Mouse (Mus musculus): ENCODE results near the gene Dolpp1. TPM values are rescaled to one million over a fixed set of nuclear protein-coding genes. Genes with fewer than 3 reads are reported as not detected.

Gene Dolpp1
- total RNA-seq, 2 experiments from 2014 or later, result 5.3 to 6.1 TPM

GRCm38 (mm10) chr2:30439631-30440030 is 47.6 kb downstream of the Dolpp1 start:
- TF ChIP-seq CTCF (IDR thresholded peaks at IDR 0.05), result no peak
- DNase-seq, result no peak
- intact Hi-C loops (cut with DNase I), result loop anchor here (1.0 to 5.0 kb wide), 4 partner anchors 31 to 493 kb away; partner anchors contain the start of genes Cstad and Ier5l
- Histone ChIP-seq H3K4me3 (no peak overlapping the region), H3K27ac (peak overlapping the region; percentile 98)

DNA sequence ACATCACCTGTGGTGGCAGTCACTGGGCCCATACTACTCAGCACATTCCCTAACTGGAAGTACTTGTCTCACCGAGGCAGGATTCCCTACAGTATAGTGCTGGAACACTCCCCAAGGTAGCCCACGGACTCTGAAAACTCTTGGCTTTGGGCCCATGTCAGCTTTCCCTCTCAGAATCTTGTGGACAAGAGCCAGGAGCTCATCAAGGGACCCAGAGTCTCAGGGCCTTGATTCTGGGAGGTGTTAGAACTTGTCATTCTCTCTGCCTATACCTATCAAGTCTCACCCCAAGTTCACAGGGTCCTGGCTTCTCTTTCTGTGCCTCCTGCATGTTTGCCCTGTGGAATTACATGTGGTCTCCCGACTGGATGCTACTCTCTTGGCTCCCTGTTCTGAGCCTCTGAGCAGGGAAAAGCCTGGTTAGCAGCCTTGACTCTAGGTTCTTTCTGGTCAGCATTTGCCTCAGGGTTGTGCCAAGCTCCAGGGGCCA is 48.2 kb downstream of the Dolpp1 start:
- DNase-seq, result no peak
- Histone ChIP-seq H3K4me3 (peak overlapping the region; percentile 76; the same call in 1 of the 2 replicates), H3K27ac (peak overlapping the region; percentile 98)
- TF ChIP-seq CTCF (IDR thresholded peaks at IDR 0.05), result no peak
- intact Hi-C loops (cut with DNase I), result loop anchor here (1.0 to 2.0 kb wide), 3 partner anchors 30 to 155 kb away; partner anchors contain the start of genes Cstad and Ier5l

GRCm38 (mm10) chr2:30440701-30441517 is 48.9 kb downstream of the Dolpp1 start:
- TF ChIP-seq CTCF (IDR thresholded peaks at IDR 0.05), result peak; percentile 89
- peak; percentile 75 for DNase-seq
- Histone ChIP-seq H3K27ac (peak overlapping the region; percentile 98), H3K4me3 (peak overlapping the region; percentile 76)
- intact Hi-C loops (cut with DNase I), result loop anchor here (1.0 to 2.0 kb wide), 3 partner anchors 29 to 154 kb away; partner anchors contain the start of genes Cstad and Ier5l

GRCm38 (mm10) chr2:30441518-30442497 is 49.8 kb downstream of the Dolpp1 start:
- intact Hi-C loops (cut with DNase I), result loop anchor here (2.0 kb wide), 1 partner anchor 153 kb away; the partner anchor contains the start of gene Cstad
- no peak for TF ChIP-seq CTCF (IDR thresholded peaks at IDR 0.05)
- Histone ChIP-seq H3K27ac (peak overlapping the region; percentile 98), H3K4me3 (peak overlapping the region; percentile 76)
- DNase-seq, result peak; percentile 88

GRCm38 (mm10) chr2:30442498-30442890 is 50.4 kb downstream of the Dolpp1 start:
- no peak for TF ChIP-seq CTCF (IDR thresholded peaks at IDR 0.05)
- peak; percentile 55 for DNase-seq
- Histone ChIP-seq H3K27ac (peak overlapping the region; percentile 98), H3K4me3 (peak overlapping the region; percentile 76)
- intact Hi-C loops (cut with DNase I), result no loop called here

- Histone ChIP-seq H3K4me3 (peak overlapping the region; percentile 76), H3K27ac (peak overlapping the region; percentile 98)
- no peak for DNase-seq
- TF ChIP-seq CTCF (IDR thresholded peaks at IDR 0.05), result no peak
- intact Hi-C loops (cut with DNase I), result no loop called here
Measured at GRCm38 (mm10) chr2:30443281-30443680, 51.2 kb downstream of the Dolpp1 start.

DNA sequence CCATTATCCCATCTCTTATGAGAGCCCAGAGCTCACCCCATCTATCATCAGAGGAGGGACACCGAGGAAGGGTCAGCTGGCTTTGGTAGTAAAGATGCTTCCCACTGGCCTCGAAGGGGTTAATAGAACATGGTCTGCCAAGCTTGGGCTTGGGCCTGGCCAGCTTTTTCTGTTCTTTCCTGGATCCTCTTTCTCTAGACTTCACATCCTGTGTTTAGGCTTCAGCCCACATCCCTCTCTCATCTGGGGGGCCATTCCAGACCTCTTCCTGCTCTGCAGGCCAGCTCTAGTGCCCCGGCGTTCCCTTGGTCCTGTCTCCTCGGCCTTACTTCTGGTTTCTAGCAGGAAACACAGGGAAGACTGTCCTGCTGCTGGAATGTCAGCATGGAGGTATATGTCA is 52.0 kb downstream of the Dolpp1 start:
- DNase-seq, result no peak
- intact Hi-C loops (cut with DNase I), result no loop called here
- H3K4me3 ChIP-seq, result peak overlapping the region; percentile 76
- no peak for TF ChIP-seq CTCF (IDR thresholded peaks at IDR 0.05)
- peak overlapping the region; percentile 98 for H3K27ac ChIP-seq

DNA sequence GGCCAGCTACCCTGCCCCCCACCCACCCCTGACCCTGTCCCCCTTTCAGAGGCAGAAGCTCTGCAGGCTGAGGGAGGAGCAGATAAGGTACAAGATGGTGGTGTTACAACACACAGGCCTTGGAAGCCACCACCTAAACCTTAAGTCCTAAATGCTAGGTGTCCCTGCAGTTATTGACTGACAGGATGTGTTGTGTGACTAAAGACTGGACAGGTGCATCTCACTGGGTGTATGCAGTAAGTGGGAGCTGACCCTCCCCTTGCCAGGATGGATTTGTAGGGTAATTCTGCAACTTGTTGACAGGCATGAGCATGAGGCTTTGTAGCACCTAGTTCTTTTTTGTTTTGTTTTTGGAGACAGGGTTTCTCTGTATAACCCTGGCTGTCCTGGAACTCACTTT is 52.4 kb downstream of the Dolpp1 start:
- no peak for TF ChIP-seq CTCF (IDR thresholded peaks at IDR 0.05)
- H3K27ac ChIP-seq, result peak overlapping the region; percentile 98
- H3K4me3 ChIP-seq, result peak overlapping the region; percentile 76
- no peak for DNase-seq
- intact Hi-C loops (cut with DNase I), result no loop called here

DNA sequence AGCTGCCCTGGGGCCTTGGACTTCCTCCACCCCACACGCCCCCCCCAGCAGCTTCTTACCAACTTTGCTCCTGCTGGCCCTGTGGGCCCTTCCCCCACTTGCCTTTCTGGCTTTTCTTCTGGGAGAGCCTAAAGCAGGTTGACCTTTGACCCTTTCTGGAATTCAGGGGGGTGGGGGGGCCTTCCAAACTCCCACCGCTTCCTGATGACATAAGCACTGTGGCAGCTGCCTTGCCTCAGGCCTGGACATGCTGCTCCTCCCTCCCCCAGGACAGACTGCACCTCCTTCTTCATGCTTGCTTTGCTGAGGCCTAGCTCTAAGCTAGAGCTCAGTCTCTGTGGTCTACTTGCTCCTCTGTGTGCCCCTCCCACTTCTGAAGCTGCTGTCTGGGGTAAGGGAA is 53.3 kb downstream of the Dolpp1 start:
- no peak for DNase-seq
- H3K4me3 ChIP-seq, result peak overlapping the region; percentile 31
- TF ChIP-seq CTCF (IDR thresholded peaks at IDR 0.05), result no peak
- H3K27ac ChIP-seq, result peak overlapping the region; percentile 98
- intact Hi-C loops (cut with DNase I), result no loop called here

DNA sequence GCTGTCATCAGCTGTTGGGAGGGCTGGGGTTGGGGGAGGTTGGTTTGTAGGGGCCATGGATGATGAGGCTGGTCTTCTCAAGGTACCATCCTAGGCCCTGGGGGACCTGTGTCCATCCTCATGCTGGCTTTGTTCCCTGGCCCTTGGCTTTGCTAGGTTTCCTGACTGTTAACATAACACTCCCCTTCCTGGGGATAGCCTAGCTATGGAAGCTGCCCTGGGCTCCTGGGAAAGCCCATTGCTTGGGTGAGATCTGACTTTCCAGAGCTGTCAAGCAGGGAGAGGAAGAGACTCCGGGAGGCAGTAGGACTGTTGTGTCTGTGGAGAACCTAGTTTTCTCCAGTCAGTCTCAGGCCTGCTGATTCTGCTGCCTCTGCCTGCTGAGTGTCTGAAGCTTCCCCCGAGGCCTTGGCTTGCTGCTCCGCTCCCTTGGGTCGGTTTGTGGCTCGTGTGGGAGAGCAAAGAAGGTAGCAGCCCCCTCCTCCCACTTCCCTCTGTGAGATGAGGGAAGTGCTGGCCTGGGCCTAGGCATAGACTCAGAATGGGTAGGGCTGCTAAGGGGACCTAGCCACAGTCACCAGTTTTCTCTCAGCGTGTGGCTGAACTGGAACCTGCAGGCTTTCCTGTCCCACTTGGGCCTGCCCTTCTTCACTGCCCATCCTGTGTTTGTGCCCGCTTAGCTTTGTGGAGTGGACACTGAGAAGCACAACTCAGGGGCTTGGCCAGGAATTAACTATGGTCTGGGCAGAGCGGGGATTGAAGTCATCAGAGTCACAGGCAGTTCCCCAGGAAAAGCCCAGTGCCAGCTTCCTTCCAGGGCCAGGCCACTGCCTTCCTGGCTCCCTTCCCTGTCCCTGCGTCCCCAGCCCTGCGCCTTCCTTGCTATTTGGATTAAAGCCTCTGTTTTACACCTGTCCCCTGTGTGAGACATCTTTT is 55.1 kb downstream of the Dolpp1 start:
- Histone ChIP-seq H3K27ac (peak overlapping the region; percentile 98), H3K4me3 (peak overlapping the region; percentile 33)
- DNase-seq, result peak; percentile 78
- intact Hi-C loops (cut with DNase I), result no loop called here
- TF ChIP-seq CTCF (IDR thresholded peaks at IDR 0.05), result no peak

GRCm38 (mm10) chr2:30448371-30448770 is 56.3 kb downstream of the Dolpp1 start:
- H3K27ac ChIP-seq, result peak overlapping the region; percentile 98
- TF ChIP-seq CTCF (IDR thresholded peaks at IDR 0.05), result no peak
- intact Hi-C loops (cut with DNase I), result no loop called here
- DNase-seq, result no peak
- no peak overlapping the region for H3K4me3 ChIP-seq

Small RNA genes within 50 kb of the gene (microRNA-seq; reads per million reads assigned to microRNA genes)
- not detected for gene Gm47292

Other genes starting within 250 kb of the Dolpp1 start
- 10 to 100 TPM; 50.8 to 67.6 TPM for gene Endog, start 220.8 kb upstream of the Dolpp1 start, total RNA-seq (2021)
- gene Spout1, start 213.8 kb upstream of the Dolpp1 start, total RNA-seq (2021), result 1 to 10 TPM; 4.2 to 4.5 TPM
- 10 to 100 TPM; 23.4 to 30.3 TPM for gene Kyat1, start 186.4 kb upstream of the Dolpp1 start, total RNA-seq (2021)
- 10 to 100 TPM; 19.6 to 37.9 TPM for gene Lrrc8a, start 154.5 kb upstream of the Dolpp1 start, total RNA-seq (2021)
- 1 to 10 TPM; 1.1 to 1.4 TPM for gene Gm28035, start 151.7 kb upstream of the Dolpp1 start, total RNA-seq (2021)
- 10 to 100 TPM; 27.8 to 34.5 TPM for gene Phyhd1, start 126.1 kb upstream of the Dolpp1 start, total RNA-seq (2021)
- gene Gm28038, start 111.2 kb upstream of the Dolpp1 start, total RNA-seq (2021), result 1 to 10 TPM in 1 of 2 experiments, not detected in 1; 1.8 TPM
- 10 to 100 TPM; 20.2 to 21.0 TPM for gene Dolk, start 105.9 kb upstream of the Dolpp1 start, total RNA-seq (2021)
- gene Nup188, start 105.9 kb upstream of the Dolpp1 start, total RNA-seq (2021), result 1 to 10 TPM; 8.4 to 9.9 TPM
- gene Sh3glb2, start 32.9 kb upstream of the Dolpp1 start, total RNA-seq (2021), result 10 to 100 TPM; 12.7 to 18.8 TPM
- gene Miga2, start 28.0 kb upstream of the Dolpp1 start, total RNA-seq (2021), result 10 to 100 TPM; 15.5 to 39.0 TPM
- gene Crat, start 23.6 kb downstream of the Dolpp1 start, total RNA-seq (2021), result 100 to 1,000 TPM; 362 to 422 TPM
- 10 to 100 TPM; 48.9 to 86.1 TPM for gene Ptpa, start 23.8 kb downstream of the Dolpp1 start, total RNA-seq (2021)
- 1 to 10 TPM in 1 of 2 experiments, under 1 TPM in 1; 0.97 to 1.1 TPM for gene Ier5l, start 82.0 kb downstream of the Dolpp1 start, total RNA-seq (2021)
- 1 to 10 TPM in 1 of 2 experiments, under 1 TPM in 1; 0.47 to 1.8 TPM for gene Cstad, start 202.8 kb downstream of the Dolpp1 start, total RNA-seq (2021)